Mouse (Mus musculus) small intestine, adult 2 months (tissue): ENCODE results near the gene Nrp2.

Experiments
- CTCF ChIP-seq: fragments of 200-500 bp; IDR thresholded peaks from 2 replicates; pipeline ENCODE4 v1.5.1; 2012; ENCODE audit warnings: low read depth, mild to moderate bottlenecking, control low read depth, inconsistent platforms, low read length, moderate library complexity, mixed read lengths; ENCODE audit not compliant: insufficient replicate concordance, insufficient read length; ENCODE audit errors: extremely low read depth
- POLR2A ChIP-seq: fragments of 200-500 bp; IDR thresholded peaks from 2 replicates; pipeline ENCODE4 v1.6.1; 2012; ENCODE audit warnings: low read depth, mild to moderate bottlenecking, control low read depth, inconsistent platforms, low read length, moderate library complexity

GRCm38 (mm10) chr1:62760565-62760964, 57.5 kb downstream of the Nrp2 start:
- TF ChIP-seq CTCF, result no peak
- no peak for TF ChIP-seq POLR2A
